ENCODE assay signal across 15 mouse cellular contexts in genomic region chr9:118768596-118768995, GRCm38 (mm10).
"Had no signal": no experiment of that assay in that cellular context is flagged by ENCODE, and none has a peak within 500 bp of the region (broad histone marks: within the 10 kb centered on the region; RNA-seq: fewer than 3 reads in every experiment).

No protein-coding gene starts in this region.

- H3K27ac ChIP-seq: liver, embryonic 15.5 days; neural tube, embryonic 13.5 days had no signal

- H3K9ac ChIP-seq: liver, embryonic 15.5 days; lung, embryonic 14.5 days; neural tube, embryonic 13.5 days had no signal

- H3K4me3 ChIP-seq: liver, embryonic 15.5 days; neural tube, embryonic 13.5 days had no signal

- H3K4me1 ChIP-seq: liver, embryonic 15.5 days had no signal

- DNase-seq: kidney, adult 8-10 months; kidney, postnatal 25 days; layer of hippocampus, adult 9-11 months; layer of hippocampus, postnatal 36 days; lung, embryonic 14.5 days; lung, postnatal 10 days; lung, postnatal 4 days; right cerebral cortex, adult 18-20 months; right cerebral cortex, postnatal 25 days; thymus, postnatal 36 days had no signal

- H3K27me3 ChIP-seq: liver, embryonic 15.5 days; neural tube, embryonic 13.5 days had no signal

- H3K4me2 ChIP-seq: liver, embryonic 11.5 days; liver, embryonic 15.5 days; lung, embryonic 14.5 days; midbrain, embryonic 11.5 days; neural tube, embryonic 13.5 days had no signal

- H3K9me3 ChIP-seq: liver, embryonic 15.5 days; neural tube, embryonic 13.5 days had no signal

- ATAC-seq: midbrain, embryonic 16.5 days had no signal

- H3K36me3 ChIP-seq: liver, embryonic 15.5 days; neural tube, embryonic 13.5 days had no signal
